ENCODE assay signal across 14 mouse cellular contexts in genomic region chr3:130401560-130401852, GRCm38 (mm10).
A peak's percentile ranks its signal among the peaks of the same experiment; 100 is the strongest.
DNase-seq lines count a peak whose midpoint lies in the region; ATAC-seq and TF ChIP-seq lines count a peak whose summit lies in the region.
"Had no signal": no experiment of that assay in that cellular context is flagged by ENCODE, and none has a peak within 500 bp of the region (broad histone marks: within the 10 kb centered on the region; RNA-seq: fewer than 3 reads in every experiment).

No protein-coding gene starts in this region.

- no peak for DNase-seq in kidney, postnatal 4 days
- no peak for DNase-seq in urinary bladder, adult 18-20 months (ENCODE audit: low spot score in 2 of 2)
- DNase-seq: cerebellum, adult 9-10 months; heart, adult 11 months; kidney, postnatal 25 days; lung, postnatal 4 days; thymus, postnatal 36 days had no signal

- 0 out of 2 replicates have a peak, but pooled peaks have one; percentile 33 for ATAC-seq in kidney, embryonic 15.5 days (replicated peaks; ENCODE audit: low FRiP score)
- peak; percentile 52; the same call in 1 of the 2 replicates for ATAC-seq in midbrain, embryonic 12.5 days (ENCODE audit: low FRiP score, low read depth)
- ATAC-seq in midbrain, embryonic 13.5 days: no peak
- peak; percentile 69 for ATAC-seq in granulocyte monocyte progenitor cell, adult 5-6 weeks (replicated peaks; ENCODE audit: poor library complexity, severe bottlenecking)
- ATAC-seq: intestine, embryonic 16.5 days; Patski had no signal

- peak overlapping the region; percentile 64 for H3K27ac ChIP-seq in kidney, embryonic 15.5 days
- H3K27ac ChIP-seq in midbrain, embryonic 12.5 days (replicated peaks): no peak overlapping the region
- no peak overlapping the region for H3K27ac ChIP-seq in midbrain, embryonic 13.5 days

- H3K27me3 ChIP-seq in kidney, embryonic 15.5 days: peaks cover 5% of the 10 kb centered on the region; the same call in 1 of the 2 replicates
- H3K27me3 ChIP-seq in midbrain, embryonic 12.5 days: no peaks in the 10 kb centered on the region
- no peaks in the 10 kb centered on the region for H3K27me3 ChIP-seq in midbrain, embryonic 13.5 days
- H3K27me3 ChIP-seq in myocyte (ENCODE audit: control insufficient read depth, insufficient read depth, insufficient read length): no peaks in the 10 kb centered on the region
- H3K27me3 ChIP-seq: Patski had no signal

- no peaks in the 10 kb centered on the region for H3K36me3 ChIP-seq in kidney, embryonic 15.5 days
- no peaks in the 10 kb centered on the region for H3K36me3 ChIP-seq in midbrain, embryonic 12.5 days
- no peaks in the 10 kb centered on the region for H3K36me3 ChIP-seq in midbrain, embryonic 13.5 days
- H3K36me3 ChIP-seq in myocyte (ENCODE audit: control insufficient read depth, insufficient read depth): no peaks in the 10 kb centered on the region

- TF ChIP-seq POLR2A in myocyte (IDR thresholded peaks at IDR 0.05; ENCODE audit: insufficient read length, low read depth): no peak

- H3K4me2 ChIP-seq in kidney, embryonic 15.5 days: peak overlapping the region; percentile 32; the same call in 1 of the 2 replicates
- no peak overlapping the region for H3K4me2 ChIP-seq in midbrain, embryonic 12.5 days (replicated peaks)
- H3K4me2 ChIP-seq in midbrain, embryonic 13.5 days (replicated peaks): no peak overlapping the region
- H3K4me2 ChIP-seq in myocyte (ENCODE audit: low read depth): peak overlapping the region; percentile 64

- WGBS in kidney, embryonic 15.5 days: 45% methylated on average over 1 of the region's 1 CpGs
- WGBS in midbrain, embryonic 12.5 days: 20% methylated on average over 1 of the region's 1 CpGs
- WGBS in midbrain, embryonic 13.5 days: 36% methylated on average over 1 of the region's 1 CpGs

- no peak overlapping the region for H3K4me3 ChIP-seq in kidney, embryonic 15.5 days (replicated peaks)
- H3K4me3 ChIP-seq in midbrain, embryonic 12.5 days: no peak overlapping the region
- H3K4me3 ChIP-seq in midbrain, embryonic 13.5 days (replicated peaks): no peak overlapping the region
- H3K4me3 ChIP-seq in myocyte: no peak overlapping the region

- H3K79me2 ChIP-seq in myocyte (ENCODE audit: control insufficient read depth, insufficient read depth): no peaks in the 10 kb centered on the region

- H3K9me3 ChIP-seq in kidney, embryonic 15.5 days (replicated peaks): no peaks in the 10 kb centered on the region
- H3K9me3 ChIP-seq in midbrain, embryonic 12.5 days: no peaks in the 10 kb centered on the region
- H3K9me3 ChIP-seq in midbrain, embryonic 13.5 days: no peaks in the 10 kb centered on the region

- H3ac ChIP-seq in myocyte (ENCODE audit: control insufficient read depth, insufficient read length): no peak overlapping the region

- peaks cover 20% of the 10 kb centered on the region for H3K4me1 ChIP-seq in kidney, embryonic 15.5 days
- peaks cover 15% of the 10 kb centered on the region; the same call in 1 of the 2 replicates for H3K4me1 ChIP-seq in midbrain, embryonic 12.5 days
- peaks cover 15% of the 10 kb centered on the region for H3K4me1 ChIP-seq in midbrain, embryonic 13.5 days (replicated peaks)

- H3K9ac ChIP-seq in kidney, embryonic 15.5 days: no peak overlapping the region
- H3K9ac ChIP-seq in midbrain, embryonic 12.5 days (replicated peaks): no peak overlapping the region
- no peak overlapping the region for H3K9ac ChIP-seq in midbrain, embryonic 13.5 days (replicated peaks)

TF ChIP-seq in myocyte, 11 proteins besides CTCF, POLR2A, EP300 and RAD21:
- TF ChIP-seq USF1 (IDR thresholded peaks at IDR 0.05; ENCODE audit: low read depth) (no peak), TCF3 (IDR thresholded peaks at IDR 0.05; ENCODE audit: insufficient read length, low read depth) (no peak), TCF12 (IDR thresholded peaks at IDR 0.05; ENCODE audit: insufficient read depth, poor library complexity, severe bottlenecking) (no peak), CEBPB (IDR thresholded peaks at IDR 0.05; ENCODE audit: insufficient read depth, poor library complexity, severe bottlenecking) (no peak), POLR2AphosphoS2 (IDR thresholded peaks at IDR 0.05; ENCODE audit: insufficient read length, low read depth) (no peak)

Comparison
In these comparisons a context has a peak if more than half of its experiments do, and no peak if none do; other contexts are left out.
1. H3K4me2 ChIP-seq: peak in kidney, embryonic 15.5 days (single experiment) and myocyte (single experiment); none in midbrain, embryonic 12.5 days (single experiment) and midbrain, embryonic 13.5 days (single experiment).